Mouse (Mus musculus): ENCODE measurements around the gene Bcl2. TPM values are rescaled to one million over a fixed set of nuclear protein-coding genes. Genes with fewer than 3 reads are reported as not detected.

Bcl2 gene
- total RNA-seq (2014; rRNA removed; ENCODE audit: low replicate concordance) = 3.3 and 5.6 TPM in 2 replicates
- 3.6 and 3.7 TPM in 2 replicates for polyA plus RNA-seq (2015; fragmentation: Nextera tagmentation; extraction: Ambion mirVana)

- peaks cover 9% of the 10 kb centered on the region; the same call in 1 of the 2 replicates for H3K4me1 ChIP-seq (ENCODE audit: control insufficient read depth, insufficient read depth)
- ATAC-seq (ENCODE audit: insufficient read depth, low read depth) (peak; percentile 78), DNase-seq (ENCODE audit: low spot score) (peak; percentile 81)
- H3K36me3 ChIP-seq (replicated peaks; ENCODE audit: control insufficient read depth, insufficient read depth, low read length) = no peaks in the 10 kb centered on the region
- no peaks in the 10 kb centered on the region for H3K27me3 ChIP-seq (ENCODE audit: control insufficient read depth, insufficient read depth, low read length)
- H3K9ac ChIP-seq (replicated peaks; ENCODE audit: low read depth, low read length) = peak within 1 kb of the TSS; percentile 86
- H3K4me2 ChIP-seq (ENCODE audit: low read depth, low read length) = peak within 1 kb of the TSS; percentile 82
- TF ChIP-seq CTCF (IDR thresholded peaks at IDR 0.05; ENCODE audit: low read depth) = no peak
- TF ChIP-seq EP300 (IDR thresholded peaks at IDR 0.05; ENCODE audit: low read depth) = no peak
- H3K4me3 ChIP-seq (ENCODE audit: low read depth, low read length) = peak within 1 kb of the TSS; percentile 94
- under 1% methylated on average over 62 of the region's 95 CpGs for WGBS
- H3K27ac ChIP-seq (ENCODE audit: low read depth) = peak within 1 kb of the TSS; percentile 87
- no peaks in the 10 kb centered on the region for H3K9me3 ChIP-seq (replicated peaks; ENCODE audit: control insufficient read depth, low read length)
These were observed at the start of gene Bcl2 for GRCm38 (mm10) chr1:106713621-106714529. Gene Bcl2 (minus strand): TSS chr1:106714274.

DNA sequence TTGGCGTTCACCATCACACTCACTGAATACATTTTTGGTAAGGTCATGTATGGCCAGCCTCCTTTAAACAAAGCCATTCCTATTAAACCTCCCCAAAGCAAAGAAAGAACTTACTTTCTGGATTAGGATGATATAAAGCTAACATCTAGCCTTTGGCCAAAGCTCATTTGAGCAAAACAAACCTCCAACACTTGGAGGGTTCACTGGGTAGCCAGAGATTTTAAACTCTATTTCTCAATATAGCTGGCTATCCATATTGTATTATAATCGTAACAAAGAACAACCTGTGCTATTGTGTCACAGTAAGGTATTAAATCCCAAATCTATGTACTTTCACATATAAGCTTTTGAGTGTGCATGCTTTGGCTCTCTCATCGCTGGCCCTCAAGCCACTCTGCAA, 46.7 kb upstream of the Bcl2 start:
- Histone ChIP-seq H3K4me1 (ENCODE audit: control insufficient read depth, insufficient read depth) (peaks cover 14% of the 10 kb centered on the region), H3K27ac (ENCODE audit: low read depth) (no peak overlapping the region), H3K27me3 (ENCODE audit: control insufficient read depth, insufficient read depth, low read length) (no peaks in the 10 kb centered on the region), H3K36me3 (replicated peaks; ENCODE audit: control insufficient read depth, insufficient read depth, low read length) (0 out of 2 replicates have a peak, but pooled peaks cover 5% of the 10 kb centered on the region), H3K4me2 (ENCODE audit: low read depth, low read length) (no peak overlapping the region), H3K9me3 (replicated peaks; ENCODE audit: control insufficient read depth, low read length) (no peaks in the 10 kb centered on the region), H3K9ac (replicated peaks; ENCODE audit: low read depth, low read length) (no peak overlapping the region; the same call in 1 of the 2 replicates), H3K4me3 (ENCODE audit: low read depth, low read length) (no peak overlapping the region)
- ATAC-seq (ENCODE audit: insufficient read depth, low read depth) = no peak
- 79% methylated on average over 3 of the region's 3 CpGs for WGBS
- DNase-seq (ENCODE audit: low spot score) = no peak
- TF ChIP-seq CTCF (IDR thresholded peaks at IDR 0.05; ENCODE audit: low read depth) (no peak), EP300 (IDR thresholded peaks at IDR 0.05; ENCODE audit: low read depth) (no peak)

DNA sequence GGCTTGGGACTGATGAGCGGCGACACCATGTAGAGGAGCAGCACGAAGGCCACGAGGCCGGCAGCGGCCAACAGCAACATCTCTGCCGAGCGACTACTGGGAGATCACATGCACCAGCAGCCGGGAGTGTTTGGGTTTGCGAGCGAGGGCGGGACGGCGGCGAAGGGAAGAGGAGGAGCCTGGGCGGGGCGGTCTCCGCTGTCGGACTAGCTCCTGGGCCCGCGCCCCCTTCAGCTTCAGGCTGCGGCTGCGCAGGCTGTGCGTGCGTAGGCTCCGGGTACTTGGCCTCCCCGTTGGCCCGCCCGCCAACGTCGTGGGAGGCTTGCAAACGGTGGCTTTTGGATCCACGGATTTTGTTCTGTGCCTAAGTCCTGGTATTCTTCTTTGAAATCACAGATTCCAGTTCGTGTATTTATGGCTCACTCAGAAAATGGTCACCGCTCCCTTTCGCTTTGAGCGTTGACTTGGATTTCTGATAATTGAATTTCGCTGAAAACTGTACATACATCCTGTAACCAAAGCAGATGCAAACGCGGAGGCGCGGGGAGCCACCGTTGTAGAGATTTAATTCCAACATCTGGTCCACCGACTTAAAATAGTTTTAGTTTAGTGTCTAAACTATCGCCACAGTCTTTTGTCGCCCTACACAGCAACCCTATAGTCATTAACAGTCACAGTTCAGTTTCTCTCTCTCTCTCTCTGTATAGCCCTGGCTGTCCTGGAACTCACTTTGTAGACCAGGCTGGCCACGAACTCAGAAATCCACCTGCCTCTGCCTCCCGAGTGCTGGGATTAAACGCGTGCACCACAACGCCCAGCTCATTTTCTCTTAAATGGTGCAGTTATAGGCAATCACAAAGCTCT, 45.7 kb upstream of the Bcl2 start, which contains the start of gene Kdsr:
Gene Kdsr (minus strand): TSS at position 156 of the 864 bp plus-strand sequence.
- H3K9me3 ChIP-seq (replicated peaks; ENCODE audit: control insufficient read depth, low read length) = no peaks in the 10 kb centered on the region
- DNase-seq (ENCODE audit: low spot score) (peak; percentile 98), ATAC-seq (ENCODE audit: insufficient read depth, low read depth) (peak; percentile 99)
- peaks cover 12% of the 10 kb centered on the region; the same call in 1 of the 2 replicates for H3K36me3 ChIP-seq (replicated peaks; ENCODE audit: control insufficient read depth, insufficient read depth, low read length)
- TF ChIP-seq CTCF (IDR thresholded peaks at IDR 0.05; ENCODE audit: low read depth) = no peak
- TF ChIP-seq EP300 (IDR thresholded peaks at IDR 0.05; ENCODE audit: low read depth) = peak; percentile 34; the same call in 1 of the 2 replicates
- H3K27ac ChIP-seq (ENCODE audit: low read depth) = peak within 1 kb of the TSS; percentile 90
- no peaks in the 10 kb centered on the region for H3K27me3 ChIP-seq (ENCODE audit: control insufficient read depth, insufficient read depth, low read length)
- WGBS = 2% methylated on average over 47 of the region's 51 CpGs
- peak within 1 kb of the TSS; percentile 63 for H3K4me3 ChIP-seq (ENCODE audit: low read depth, low read length)
- H3K4me2 ChIP-seq (ENCODE audit: low read depth, low read length) = peak within 1 kb of the TSS; percentile 77
- peak within 1 kb of the TSS; percentile 61 for H3K9ac ChIP-seq (replicated peaks; ENCODE audit: low read depth, low read length)
- peaks cover 14% of the 10 kb centered on the region for H3K4me1 ChIP-seq (ENCODE audit: control insufficient read depth, insufficient read depth)

DNA sequence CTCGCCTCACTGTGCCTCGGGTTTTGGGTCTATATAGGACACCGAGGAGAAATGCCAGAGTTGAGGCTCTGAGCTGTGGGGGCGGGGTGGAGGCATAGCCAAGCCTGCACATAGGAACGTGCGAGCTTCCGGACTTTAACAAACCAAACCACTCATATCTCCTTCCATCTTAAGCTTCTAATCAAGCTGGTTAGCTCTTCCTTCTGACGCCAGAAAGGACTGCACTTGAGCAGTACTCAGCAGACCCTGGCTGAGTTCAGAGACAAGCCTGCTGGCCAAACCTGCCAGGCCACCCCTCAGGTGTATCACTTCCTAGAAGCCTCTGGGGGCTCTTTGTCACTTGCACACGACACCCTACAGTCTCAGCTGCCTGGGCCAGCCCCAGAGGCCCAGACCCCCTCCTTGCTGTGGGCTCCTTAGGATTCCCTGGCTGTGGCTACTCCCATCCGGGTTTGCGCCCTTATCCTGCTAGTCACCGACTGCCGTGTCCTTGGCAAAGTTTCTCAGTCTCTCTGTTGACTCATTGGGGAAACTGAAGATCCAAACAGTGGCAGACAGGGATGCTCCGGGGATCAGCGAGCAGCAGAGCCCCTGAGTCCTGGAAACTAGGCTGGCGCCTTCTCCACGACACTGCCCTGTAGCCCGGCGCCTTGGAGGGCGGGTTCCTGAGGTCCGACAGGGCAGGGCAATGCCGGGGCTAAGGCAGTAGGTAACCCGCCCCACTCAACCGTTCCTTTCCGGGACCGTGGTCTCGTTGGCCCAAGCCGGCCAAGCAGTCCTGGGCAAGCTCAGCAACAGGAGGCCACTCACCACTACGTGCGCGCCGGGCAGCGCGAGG, 44.9 kb upstream of the Bcl2 start:
- H3K9me3 ChIP-seq (replicated peaks; ENCODE audit: control insufficient read depth, low read length) = no peaks in the 10 kb centered on the region
- peak overlapping the region; percentile 77 for H3K4me2 ChIP-seq (ENCODE audit: low read depth, low read length)
- peak; percentile 44 for DNase-seq (ENCODE audit: low spot score)
- H3K9ac ChIP-seq (replicated peaks; ENCODE audit: low read depth, low read length) = peak overlapping the region; percentile 61
- ATAC-seq (ENCODE audit: insufficient read depth, low read depth) = peak; percentile 39
- 1% methylated on average over 34 of the region's 34 CpGs for WGBS
- peaks cover 14% of the 10 kb centered on the region for H3K4me1 ChIP-seq (ENCODE audit: control insufficient read depth, insufficient read depth)
- peak overlapping the region; percentile 63 for H3K4me3 ChIP-seq (ENCODE audit: low read depth, low read length)
- peaks cover 11% of the 10 kb centered on the region; the same call in 1 of the 2 replicates for H3K36me3 ChIP-seq (replicated peaks; ENCODE audit: control insufficient read depth, insufficient read depth, low read length)
- no peaks in the 10 kb centered on the region for H3K27me3 ChIP-seq (ENCODE audit: control insufficient read depth, insufficient read depth, low read length)
- TF ChIP-seq EP300 (IDR thresholded peaks at IDR 0.05; ENCODE audit: low read depth) (no peak), CTCF (IDR thresholded peaks at IDR 0.05; ENCODE audit: low read depth) (no peak)
- peak overlapping the region; percentile 90 for H3K27ac ChIP-seq (ENCODE audit: low read depth)

Data from heart, postnatal 0 days (tissue).